Mouse (Mus musculus) limb, embryonic 10.5 days (tissue): ENCODE results near the gene Tdrd1. TPM values are rescaled to one million over a fixed set of nuclear protein-coding genes. Genes with fewer than 3 reads are reported as not detected.
A peak's percentile ranks its signal among the peaks of the same experiment; 100 is the strongest.

Experiments
- DNase-seq: peaks from one replicate; pipeline ENCODE4 v3.0.0-alpha.2; 2017; ENCODE audit warnings: low spot score
- H3K27ac ChIP-seq: fragments of 300-500 bp; sonication (generic); 2 replicates; pipeline ENCODE4 v1.5.1; 2016; ENCODE audit warnings: mild to moderate bottlenecking
- H3K27me3 ChIP-seq: fragments of 300-500 bp; sonication (generic); 2 replicates; pipeline ENCODE4 v1.6.1; 2016; ENCODE audit warnings: low read depth, mild to moderate bottlenecking; ENCODE audit not compliant: poor library complexity, severe bottlenecking
- H3K36me3 ChIP-seq: fragments of 300-500 bp; sonication (generic); 2 replicates; pipeline ENCODE4 v1.6.1; 2016; ENCODE audit warnings: mild to moderate bottlenecking, moderate library complexity
- H3K4me1 ChIP-seq: fragments of 300-500 bp; sonication (generic); 2 replicates; pipeline ENCODE4 v1.6.1; 2016
- H3K4me3 ChIP-seq: fragments of 300-500 bp; sonication (generic); 2 replicates; pipeline ENCODE4 v1.5.1; 2016; ENCODE audit warnings: mild to moderate bottlenecking, moderate library complexity
- H3K9me3 ChIP-seq: fragments of 300-500 bp; sonication (generic); replicated peaks from 2 replicates; pipeline ENCODE4 v1.6.1; 2016; ENCODE audit warnings: mild to moderate bottlenecking
- WGBS: fragments of 180-500 bp; shearing (Covaris S2); methylation state at CpG from one replicate; pipeline ENCODE4 v1.1.7; 2016; 5-methylcytosine and 5-hydroxymethylcytosine counted together
- polyA plus RNA-seq: library from polyadenylated mRNA; unstranded; fragments of >200 nt; fragmentation: Nextera tagmentation; extraction: Ambion mirVana; gene quantifications from 2 replicates; pipeline ENCODE4 v1.2.1, GENCODE M21; 2016

Tdrd1 gene
- polyA plus RNA-seq, 1 experiment from 2014 or later, result 0.98 TPM

GRCm38 (mm10) chr19:56904095-56904494 lies 78.1 kb downstream of the Tdrd1 start:
- Histone ChIP-seq H3K27me3 (peaks cover 34% of the 10 kb centered on the region; the same call in 1 of the 2 replicates), H3K4me1 (peaks cover 17% of the 10 kb centered on the region), H3K27ac (no peak overlapping the region), H3K36me3 (no peaks in the 10 kb centered on the region), H3K4me3 (no peak overlapping the region), H3K9me3 (no peaks in the 10 kb centered on the region)
- no peak for DNase-seq
- 73% methylated on average over 3 of the region's 3 CpGs for WGBS

- Histone ChIP-seq H3K9me3 (no peaks in the 10 kb centered on the region), H3K36me3 (no peaks in the 10 kb centered on the region), H3K4me3 (no peak overlapping the region), H3K27ac (peak overlapping the region; percentile 31; the same call in 1 of the 2 replicates), H3K27me3 (peaks cover 46% of the 10 kb centered on the region; the same call in 1 of the 2 replicates), H3K4me1 (peaks cover 17% of the 10 kb centered on the region)
- 88% methylated on average over 7 of the region's 7 CpGs for WGBS
- no peak for DNase-seq
Observed at GRCm38 (mm10) chr19:56905395-56905794, 79.4 kb downstream of the Tdrd1 start.

- peak overlapping the region; percentile 4; the same call in 1 of the 2 replicates for H3K27ac ChIP-seq
- no peak overlapping the region for H3K4me3 ChIP-seq
- H3K4me1 ChIP-seq, result peaks cover 37% of the 10 kb centered on the region
- no peaks in the 10 kb centered on the region for H3K9me3 ChIP-seq
- no peaks in the 10 kb centered on the region for H3K36me3 ChIP-seq
- no peak for DNase-seq
- peaks cover 44% of the 10 kb centered on the region; the same call in 1 of the 2 replicates for H3K27me3 ChIP-seq
- 24% methylated on average over 3 of the region's 3 CpGs for WGBS
Observed at GRCm38 (mm10) chr19:56907850-56908249, 81.8 kb downstream of the Tdrd1 start.

GRCm38 (mm10) chr19:56908472-56909270 lies 82.7 kb downstream of the Tdrd1 start:
- DNase-seq, result peak; percentile 70
- H3K4me1 ChIP-seq, result peaks cover 43% of the 10 kb centered on the region
- no peaks in the 10 kb centered on the region for H3K36me3 ChIP-seq
- H3K27ac ChIP-seq, result no peak overlapping the region
- H3K9me3 ChIP-seq, result no peaks in the 10 kb centered on the region
- H3K4me3 ChIP-seq, result no peak overlapping the region
- 77% methylated on average over 17 of the region's 17 CpGs for WGBS
- peaks cover 44% of the 10 kb centered on the region; the same call in 1 of the 2 replicates for H3K27me3 ChIP-seq

- Histone ChIP-seq H3K9me3 (no peaks in the 10 kb centered on the region), H3K36me3 (no peaks in the 10 kb centered on the region), H3K27ac (no peak overlapping the region), H3K27me3 (peaks cover 41% of the 10 kb centered on the region; the same call in 1 of the 2 replicates), H3K4me1 (peaks cover 46% of the 10 kb centered on the region), H3K4me3 (no peak overlapping the region)
- DNase-seq, result no peak
- 65% methylated on average over 11 of the region's 11 CpGs for WGBS
Observed at GRCm38 (mm10) chr19:56910561-56910960, 84.6 kb downstream of the Tdrd1 start.

- H3K9me3 ChIP-seq, result no peaks in the 10 kb centered on the region
- H3K36me3 ChIP-seq, result no peaks in the 10 kb centered on the region
- peaks cover 29% of the 10 kb centered on the region for H3K27me3 ChIP-seq
- peak overlapping the region; percentile 12; the same call in 1 of the 2 replicates for H3K27ac ChIP-seq
- 85% methylated on average over 4 of the region's 4 CpGs for WGBS
- H3K4me1 ChIP-seq, result peaks cover 40% of the 10 kb centered on the region
- DNase-seq, result no peak
- H3K4me3 ChIP-seq, result no peak overlapping the region
Observed at GRCm38 (mm10) chr19:56913761-56914160, 87.8 kb downstream of the Tdrd1 start.

GRCm38 (mm10) chr19:56914658-56915057 lies 88.6 kb downstream of the Tdrd1 start:
- Histone ChIP-seq H3K36me3 (no peaks in the 10 kb centered on the region), H3K9me3 (no peaks in the 10 kb centered on the region), H3K4me3 (no peak overlapping the region), H3K27ac (no peak overlapping the region), H3K4me1 (peaks cover 40% of the 10 kb centered on the region), H3K27me3 (peaks cover 26% of the 10 kb centered on the region)
- no peak for DNase-seq
- WGBS, result 91% methylated on average over 3 of the region's 3 CpGs

- WGBS, result 62% methylated on average over 6 of the region's 6 CpGs
- no peak overlapping the region for H3K4me3 ChIP-seq
- no peak overlapping the region for H3K27ac ChIP-seq
- H3K27me3 ChIP-seq, result peaks cover 24% of the 10 kb centered on the region
- H3K4me1 ChIP-seq, result peaks cover 40% of the 10 kb centered on the region
- H3K36me3 ChIP-seq, result no peaks in the 10 kb centered on the region
- H3K9me3 ChIP-seq, result no peaks in the 10 kb centered on the region
- DNase-seq, result no peak
Observed at GRCm38 (mm10) chr19:56915084-56915483, 89.1 kb downstream of the Tdrd1 start.

Other genes starting within 250 kb of the Tdrd1 start
- gene Adrb1, start 104.0 kb upstream of the Tdrd1 start, polyA plus RNA-seq, result 0.16 TPM in 1 of 2 replicates, not detected in the other
- gene Ccdc186, start 4.0 kb upstream of the Tdrd1 start, polyA plus RNA-seq, result 11.5 and 15.9 TPM in 2 replicates
- 3.7 and 4.9 TPM in 2 replicates for gene Vwa2, start 48.0 kb downstream of the Tdrd1 start, polyA plus RNA-seq
- 0.51 and 1.1 TPM in 2 replicates for gene Afap1l2, start 182.0 kb downstream of the Tdrd1 start, polyA plus RNA-seq